Mouse (Mus musculus): Measurements from ENCODE around the gene Frat2.

DNA sequence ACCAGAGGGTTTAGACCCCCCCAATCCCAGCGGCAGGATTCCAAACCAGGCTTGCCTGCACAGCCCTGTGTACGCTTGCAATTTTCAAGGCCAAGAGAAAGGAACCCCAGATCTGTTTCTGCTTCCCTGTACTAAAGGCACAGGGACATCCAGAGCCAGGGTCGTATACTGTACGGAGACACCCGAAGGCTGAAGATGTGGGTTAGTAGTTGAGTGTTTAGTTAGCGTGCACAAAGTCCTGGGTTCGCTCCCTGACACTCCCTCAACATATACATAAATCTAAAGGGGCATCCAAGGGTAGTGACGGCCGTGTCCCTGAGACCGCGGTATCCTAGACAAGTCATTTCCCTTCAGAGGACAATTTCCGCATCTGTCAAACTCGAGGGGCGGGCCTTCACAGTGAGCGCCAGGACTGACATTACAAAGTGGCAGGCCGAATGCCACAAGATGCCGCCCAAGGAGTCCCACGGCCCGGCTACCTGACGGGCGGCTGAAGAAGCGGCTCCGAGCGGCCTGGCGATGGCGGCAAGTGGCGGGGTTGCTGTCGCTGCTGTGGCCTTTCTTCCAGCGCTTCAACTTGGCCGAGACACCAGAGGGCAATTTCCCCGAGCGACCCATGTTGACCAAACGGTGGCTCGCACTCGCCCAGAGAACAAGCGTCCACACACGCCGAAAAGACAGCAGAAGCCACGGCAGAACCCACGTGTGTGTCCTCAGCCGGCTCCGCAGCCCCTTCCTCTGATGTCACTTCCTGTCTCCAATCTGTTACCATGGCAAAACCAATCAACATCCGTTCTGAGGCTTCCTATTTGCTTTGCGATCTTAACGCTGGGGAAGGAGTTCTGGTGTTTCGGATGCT is 47.8 kb upstream of the Frat2 start, which contains the start of gene Rrp12:
- no peak for TF ChIP-seq CTCF (IDR thresholded peaks at IDR 0.05; ENCODE audit: control insufficient read depth, insufficient read depth, low read length)
- TF ChIP-seq POLR2A (IDR thresholded peaks at IDR 0.05; ENCODE audit: borderline replicate concordance, control insufficient read depth, low read depth, low read length), result 0 out of 2 replicates have a peak, but pooled peaks have one; percentile 34
